Mouse (Mus musculus) ES-E14 (cell line): ENCODE measurements around the gene Klf2.

Source experiments
- CHD2 ChIP-seq: IDR thresholded peaks from 2 replicates; pipeline ENCODE4 v1.6.1; 2014; ENCODE audit warnings: mild to moderate bottlenecking, low read depth, low read length, inconsistent platforms
- MAFK ChIP-seq: IDR thresholded peaks from 2 replicates; pipeline ENCODE4 v1.6.1; 2014; ENCODE audit warnings: mild to moderate bottlenecking, low read depth, low read length, inconsistent platforms; ENCODE audit not compliant: insufficient read depth
- ZC3H11A ChIP-seq: IDR thresholded peaks from 2 replicates; pipeline ENCODE4 v1.6.1; 2012; ENCODE audit warnings: low read depth, mild to moderate bottlenecking, inconsistent platforms, low read length, borderline replicate concordance
- ZNF384 ChIP-seq: IDR thresholded peaks from 2 replicates; pipeline ENCODE4 v1.6.1; 2012; ENCODE audit warnings: low read depth, low read length, inconsistent platforms

GRCm38 (mm10) chr8:72349838-72350237 lies 31.0 kb downstream of the Klf2 start:
- no peak for TF ChIP-seq MAFK
- no peak for TF ChIP-seq ZC3H11A
- TF ChIP-seq CHD2, result no peak
- TF ChIP-seq ZNF384, result peak; percentile 50; the same call in 1 of the 2 replicates
